11 mouse cellular contexts compared by ENCODE assay signal in genomic region chr11:96873601-96874140, GRCm38 (mm10). TPM values are rescaled to one million over a fixed set of nuclear protein-coding genes. Genes with fewer than 3 reads are reported as not detected.
DNase-seq lines count a peak whose midpoint lies in the region; ATAC-seq and TF ChIP-seq lines count a peak whose summit lies in the region.
"Had no signal": no experiment of that assay in that cellular context is flagged by ENCODE, and none has a peak within 500 bp of the region (broad histone marks: within the 10 kb centered on the region; RNA-seq: fewer than 3 reads in every experiment).

No protein-coding gene starts in this region.

- no peaks in the 10 kb centered on the region for H3K36me3 ChIP-seq in liver, embryonic 11.5 days (ENCODE audit: control insufficient read depth, insufficient read depth, low read length)
- no peaks in the 10 kb centered on the region for H3K36me3 ChIP-seq in forebrain, embryonic 14.5 days (ENCODE audit: control insufficient read depth, insufficient read depth, low read length)
- no peaks in the 10 kb centered on the region for H3K36me3 ChIP-seq in limb, embryonic 11.5 days (ENCODE audit: control insufficient read depth, insufficient read depth, low read length)
- H3K36me3 ChIP-seq: kidney, embryonic 15.5 days; liver, embryonic 15.5 days had no signal

- no peak overlapping the region for H3K4me2 ChIP-seq in liver, embryonic 11.5 days
- peak overlapping the region; percentile 30; the same call in 1 of the 2 replicates for H3K4me2 ChIP-seq in forebrain, embryonic 14.5 days (ENCODE audit: low read length)
- H3K4me2 ChIP-seq in limb, embryonic 11.5 days (ENCODE audit: low read depth, severe bottlenecking), result no peak overlapping the region
- H3K4me2 ChIP-seq: liver, embryonic 15.5 days had no signal

- no peak overlapping the region for H3K4me3 ChIP-seq in liver, embryonic 11.5 days (ENCODE audit: low read depth, low read length)
- H3K4me3 ChIP-seq in forebrain, embryonic 14.5 days (ENCODE audit: low read depth, low read length), result no peak overlapping the region
- H3K4me3 ChIP-seq in limb, embryonic 11.5 days (ENCODE audit: low read depth, low read length), result no peak overlapping the region
- no peak overlapping the region for H3K4me3 ChIP-seq in olfactory bulb, adult 2 months (ENCODE audit: insufficient read depth, low read depth, low read length)
- H3K4me3 ChIP-seq: kidney, embryonic 15.5 days; liver, embryonic 15.5 days had no signal

- H3K4me1 ChIP-seq in liver, embryonic 11.5 days (replicated peaks; ENCODE audit: control insufficient read depth, insufficient read depth, low read length), result peaks cover 27% of the 10 kb centered on the region
- peaks cover 47% of the 10 kb centered on the region for H3K4me1 ChIP-seq in forebrain, embryonic 14.5 days (ENCODE audit: control insufficient read depth, insufficient read depth, low read length)
- H3K4me1 ChIP-seq in limb, embryonic 11.5 days (ENCODE audit: control insufficient read depth, insufficient read depth, low read length), result peaks cover 29% of the 10 kb centered on the region
- H3K4me1 ChIP-seq in olfactory bulb, adult 2 months (ENCODE audit: control insufficient read depth, insufficient read depth, low read length), result peaks cover 36% of the 10 kb centered on the region

- no peaks in the 10 kb centered on the region for H3K9me3 ChIP-seq in liver, embryonic 11.5 days (ENCODE audit: control insufficient read depth, low read length)
- H3K9me3 ChIP-seq in forebrain, embryonic 14.5 days (replicated peaks; ENCODE audit: control insufficient read depth, low read length), result no peaks in the 10 kb centered on the region
- no peaks in the 10 kb centered on the region for H3K9me3 ChIP-seq in limb, embryonic 11.5 days (ENCODE audit: control insufficient read depth, low read length)
- H3K9me3 ChIP-seq: kidney, embryonic 15.5 days; liver, embryonic 15.5 days had no signal

- 35% methylated on average over 11 of the region's 11 CpGs for WGBS in liver, embryonic 11.5 days
- WGBS in forebrain, embryonic 14.5 days, result 8% methylated on average over 11 of the region's 11 CpGs
- WGBS in limb, embryonic 11.5 days, result 18% methylated on average over 11 of the region's 11 CpGs
- 52% methylated on average over 11 of the region's 11 CpGs for WGBS in olfactory bulb, adult 2 months

- H3K27me3 ChIP-seq in liver, embryonic 11.5 days (replicated peaks; ENCODE audit: control insufficient read depth, insufficient read depth, low read length), result peaks cover 35% of the 10 kb centered on the region
- no peaks in the 10 kb centered on the region for H3K27me3 ChIP-seq in forebrain, embryonic 14.5 days (replicated peaks; ENCODE audit: control insufficient read depth, insufficient read depth, low read length)
- no peaks in the 10 kb centered on the region for H3K27me3 ChIP-seq in limb, embryonic 11.5 days (ENCODE audit: control insufficient read depth, insufficient read depth, low read length)

- no peak for DNase-seq in liver, embryonic 11.5 days (ENCODE audit: low spot score)
- DNase-seq in liver, result no peak
- DNase-seq in forebrain, embryonic 14.5 days (ENCODE audit: low spot score), result peak; percentile 48
- peak; percentile 51 for DNase-seq in limb, embryonic 11.5 days (ENCODE audit: low spot score)
- no peak for DNase-seq in adrenal gland, postnatal 36 days
- no peak for DNase-seq in right cerebral cortex, postnatal 4 days

- no peak overlapping the region for H3K9ac ChIP-seq in liver, embryonic 11.5 days (ENCODE audit: low read depth, low read length)
- peak overlapping the region; percentile 52 for H3K9ac ChIP-seq in forebrain, embryonic 14.5 days (ENCODE audit: low read length)
- H3K9ac ChIP-seq in limb, embryonic 11.5 days (ENCODE audit: low read length), result peak overlapping the region; percentile 12; the same call in 1 of the 2 replicates
- H3K9ac ChIP-seq: liver, embryonic 15.5 days had no signal

- TF ChIP-seq POLR2A in olfactory bulb, adult 2 months (IDR thresholded peaks at IDR 0.05; ENCODE audit: insufficient read depth, low read depth, low read length), result no peak

- no peak for ATAC-seq in liver, embryonic 11.5 days (replicated peaks; ENCODE audit: low FRiP score)
- no peak for ATAC-seq in forebrain, embryonic 14.5 days
- no peak for ATAC-seq in limb, embryonic 11.5 days (ENCODE audit: insufficient number of reproducible peaks, low FRiP score, low TSS enrichment, low read depth)
- ATAC-seq in megakaryocyte progenitor cell, adult 5-6 weeks (replicated peaks; ENCODE audit: poor library complexity), result no peak

- no peak for TF ChIP-seq CTCF in olfactory bulb, adult 2 months (IDR thresholded peaks at IDR 0.05; ENCODE audit: insufficient read depth, low read depth, low read length)

- H3K27ac ChIP-seq in liver, embryonic 11.5 days (ENCODE audit: low read depth, low read length), result peak overlapping the region; percentile 57; the same call in 1 of the 2 replicates
- H3K27ac ChIP-seq in forebrain, embryonic 14.5 days (ENCODE audit: low read depth, low read length), result peak overlapping the region; percentile 100
- 0 out of 2 replicates have a peak overlapping the region, but pooled peaks have one; percentile 3 for H3K27ac ChIP-seq in limb, embryonic 11.5 days (replicated peaks; ENCODE audit: low read depth, low read length)
- peak overlapping the region; percentile 67 for H3K27ac ChIP-seq in olfactory bulb, adult 2 months (ENCODE audit: insufficient read depth, low read depth, low read length)
- H3K27ac ChIP-seq: liver, embryonic 15.5 days had no signal

RNA-seq across cellular contexts. Expression of gene Copz2, which starts 24.0 kb away (rescaled TPM):
- polyA plus RNA-seq in liver, embryonic 11.5 days (2014; fragmentation: Nextera tagmentation; extraction: Ambion mirVana), result 33.6 and 41.2 TPM in 2 replicates
- polyA plus RNA-seq in forebrain, embryonic 14.5 days (2014; fragmentation: Nextera tagmentation; extraction: Ambion mirVana), result 14.7 and 15.0 TPM in 2 replicates
- polyA plus RNA-seq in limb, embryonic 11.5 days (2014; fragmentation: Nextera tagmentation; extraction: Ambion mirVana), result 53.8 and 56.8 TPM in 2 replicates
- polyA plus RNA-seq in olfactory bulb, adult 2 months (2012; ENCODE audit: insufficient read depth, insufficient read length, low replicate concordance, missing spikeins), result not detected in 2 replicates
- total RNA-seq in megakaryocyte progenitor cell, adult 5-6 weeks (2015), result 6.2 and 6.5 TPM in 2 replicates
- total RNA-seq in megakaryocyte progenitor cell, adult 5-6 weeks (2017), result 3.3 and 4.0 TPM in 2 replicates
- total RNA-seq in adrenal gland, postnatal 36 days (2021), result 10 to 100 TPM; 57.4 to 63.3 TPM

RNA-seq across cellular contexts. Expression of gene Cdk5rap3, which starts 42.6 kb away (rescaled TPM):
- polyA plus RNA-seq in liver, embryonic 11.5 days (2014; fragmentation: Nextera tagmentation; extraction: Ambion mirVana), result 69.6 and 71.3 TPM in 2 replicates
- 91.2 and 98.4 TPM in 2 replicates for polyA plus RNA-seq in forebrain, embryonic 14.5 days (2014; fragmentation: Nextera tagmentation; extraction: Ambion mirVana)
- polyA plus RNA-seq in limb, embryonic 11.5 days (2014; fragmentation: Nextera tagmentation; extraction: Ambion mirVana), result 72.5 and 77.0 TPM in 2 replicates
- not detected in 2 replicates for polyA plus RNA-seq in olfactory bulb, adult 2 months (2012; ENCODE audit: insufficient read depth, insufficient read length, low replicate concordance, missing spikeins)
- total RNA-seq in megakaryocyte progenitor cell, adult 5-6 weeks (2015), result 30.3 and 31.4 TPM in 2 replicates
- 70.1 and 74.3 TPM in 2 replicates for total RNA-seq in megakaryocyte progenitor cell, adult 5-6 weeks (2017)
- total RNA-seq in adrenal gland, postnatal 36 days (2021), result 10 to 100 TPM; 44.1 to 58.8 TPM

RNA-seq across cellular contexts. Expression of gene Nfe2l1, which starts 43.9 kb away (rescaled TPM):
- 27.6 and 28.9 TPM in 2 replicates for polyA plus RNA-seq in liver, embryonic 11.5 days (2014; fragmentation: Nextera tagmentation; extraction: Ambion mirVana)
- polyA plus RNA-seq in forebrain, embryonic 14.5 days (2014; fragmentation: Nextera tagmentation; extraction: Ambion mirVana), result 28.0 and 38.6 TPM in 2 replicates
- 30.1 and 33.7 TPM in 2 replicates for polyA plus RNA-seq in limb, embryonic 11.5 days (2014; fragmentation: Nextera tagmentation; extraction: Ambion mirVana)
- 349 TPM in 1 of 2 replicates, not detected in the other for polyA plus RNA-seq in olfactory bulb, adult 2 months (2012; ENCODE audit: insufficient read depth, insufficient read length, low replicate concordance, missing spikeins)
- total RNA-seq in megakaryocyte progenitor cell, adult 5-6 weeks (2015), result 39.0 and 39.8 TPM in 2 replicates
- 41.0 and 42.5 TPM in 2 replicates for total RNA-seq in megakaryocyte progenitor cell, adult 5-6 weeks (2017)
- total RNA-seq in adrenal gland, postnatal 36 days (2021), result 100 to 1,000 TPM; 526 to 605 TPM

RNA-seq across cellular contexts. Expression of gene Prr15l, which starts 54.2 kb away (rescaled TPM):
- 1.8 and 2.2 TPM in 2 replicates for polyA plus RNA-seq in liver, embryonic 11.5 days (2014; fragmentation: Nextera tagmentation; extraction: Ambion mirVana)
- 0.09 TPM in 1 of 2 replicates, not detected in the other for polyA plus RNA-seq in forebrain, embryonic 14.5 days (2014; fragmentation: Nextera tagmentation; extraction: Ambion mirVana)
- polyA plus RNA-seq in limb, embryonic 11.5 days (2014; fragmentation: Nextera tagmentation; extraction: Ambion mirVana), result 0.35 and 0.97 TPM in 2 replicates
- polyA plus RNA-seq in olfactory bulb, adult 2 months (2012; ENCODE audit: insufficient read depth, insufficient read length, low replicate concordance, missing spikeins), result not detected in 2 replicates
- total RNA-seq in megakaryocyte progenitor cell, adult 5-6 weeks (2015), result not detected in 2 replicates
- total RNA-seq in megakaryocyte progenitor cell, adult 5-6 weeks (2017), result not detected in 2 replicates
- under 1 TPM; 0.16 to 0.66 TPM for total RNA-seq in adrenal gland, postnatal 36 days (2021)
- polyA plus RNA-seq: frontal cortex, adult 2 months had no signal

Comparison
In these comparisons a context has a peak if more than half of its experiments do, and no peak if none do; other contexts are left out.
1. DNase-seq: peak in forebrain, embryonic 14.5 days (single experiment) and limb, embryonic 11.5 days (single experiment); none in liver, embryonic 11.5 days (single experiment), liver (single experiment), adrenal gland, postnatal 36 days (0 of 2) and right cerebral cortex, postnatal 4 days (single experiment).
2. H3K27ac ChIP-seq: peak in every context shown above with its lines; median percentile 100 in forebrain, embryonic 14.5 days; 67 in olfactory bulb, adult 2 months; 57 in liver, embryonic 11.5 days; 3 in limb, embryonic 11.5 days.
3. RNA of gene Cdk5rap3, which starts 42.6 kb away (polyA plus RNA-seq): 91.2 to 98.4 TPM in forebrain, embryonic 14.5 days, 72.5 to 77.0 TPM in limb, embryonic 11.5 days and 69.6 to 71.3 TPM in liver, embryonic 11.5 days; not detected in olfactory bulb, adult 2 months; every median in the first group is over 10 times any median in the second.